Mouse (Mus musculus) liver, adult 2 months (tissue): ENCODE data around the gene Wnt4. TPM values are rescaled to one million over a fixed set of nuclear protein-coding genes. Genes with fewer than 3 reads are reported as not detected.

Experiments used
- DNase-seq: peaks from one replicate; pipeline ENCODE4 v3.0.0-alpha.2; 2011; ENCODE audit warnings: low read depth, low spot score; ENCODE audit errors: extremely low read depth
- H3K27ac ChIP-seq: fragments of 200-500 bp; replicated peaks from 2 replicates; pipeline ENCODE4 v1.5.1; 2012; ENCODE audit warnings: low read depth, mild to moderate bottlenecking, control low read depth, inconsistent platforms, low read length; ENCODE audit not compliant: insufficient read depth
- H3K27me3 ChIP-seq: fragments of 200-500 bp; 2 replicates; pipeline ENCODE4 v1.6.1; 2012; ENCODE audit warnings: mild to moderate bottlenecking, moderate library complexity, low read length, inconsistent platforms; ENCODE audit not compliant: control insufficient read depth, insufficient read depth
- H3K36me3 ChIP-seq: fragments of 200-500 bp; 2 replicates; pipeline ENCODE4 v1.6.1; 2012; ENCODE audit warnings: low read length, inconsistent platforms; ENCODE audit not compliant: control insufficient read depth, insufficient read depth
- H3K4me1 ChIP-seq: fragments of 200-500 bp; 2 replicates; pipeline ENCODE4 v1.6.1; 2011; ENCODE audit warnings: low read length; ENCODE audit not compliant: control insufficient read depth, insufficient read depth
- H3K4me3 ChIP-seq: fragments of 200-500 bp; 2 replicates; pipeline ENCODE4 v1.5.1; 2011; ENCODE audit warnings: low read depth, mild to moderate bottlenecking, control low read depth, low read length, moderate library complexity; ENCODE audit not compliant: insufficient read depth
- H3K79me2 ChIP-seq: fragments of 200-500 bp; 2 replicates; pipeline ENCODE4 v1.6.1; 2012; ENCODE audit warnings: inconsistent platforms, mild to moderate bottlenecking, low read length, moderate library complexity; ENCODE audit not compliant: control insufficient read depth, insufficient read depth
- H3K9ac ChIP-seq: fragments of 200-500 bp; 2 replicates; pipeline ENCODE4 v1.6.1; 2012; ENCODE audit warnings: low read depth, mild to moderate bottlenecking, control low read depth, inconsistent platforms, low read length
- CTCF ChIP-seq: fragments of 200-500 bp; IDR thresholded peaks from 2 replicates; pipeline ENCODE4 v1.5.1; 2011; ENCODE audit warnings: low read depth, low read length, control low read depth
- POLR2A ChIP-seq: fragments of 200-500 bp; IDR thresholded peaks from 2 replicates; pipeline ENCODE4 v1.6.1; 2011; ENCODE audit warnings: low read length, control low read depth; ENCODE audit not compliant: insufficient read depth; ENCODE audit errors: extremely low read depth
- WGBS: fragments of 180-500 bp; shearing (Covaris S2); methylation state at CpG from one replicate; pipeline ENCODE4 v1.1.7; 2018; 5-methylcytosine and 5-hydroxymethylcytosine counted together
- polyA plus RNA-seq: library from polyadenylated mRNA; depleted of rRNA; stranded (reverse); fragments of >200 nt; gene quantifications from 2 replicates; pipeline ENCODE4 v1.2.3, GENCODE M21; 2012; rRNA removed
- total RNA-seq: library from RNA; depleted of rRNA; stranded (reverse); fragments of >200 nt; gene quantifications from 2 replicates; pipeline ENCODE4 v1.2.3, GENCODE M21; 2014; rRNA removed

Gene Wnt4
- total RNA-seq (0.40 and 0.46 TPM in 2 replicates), polyA plus RNA-seq (0.80 and 1.4 TPM in 2 replicates)

DNA sequence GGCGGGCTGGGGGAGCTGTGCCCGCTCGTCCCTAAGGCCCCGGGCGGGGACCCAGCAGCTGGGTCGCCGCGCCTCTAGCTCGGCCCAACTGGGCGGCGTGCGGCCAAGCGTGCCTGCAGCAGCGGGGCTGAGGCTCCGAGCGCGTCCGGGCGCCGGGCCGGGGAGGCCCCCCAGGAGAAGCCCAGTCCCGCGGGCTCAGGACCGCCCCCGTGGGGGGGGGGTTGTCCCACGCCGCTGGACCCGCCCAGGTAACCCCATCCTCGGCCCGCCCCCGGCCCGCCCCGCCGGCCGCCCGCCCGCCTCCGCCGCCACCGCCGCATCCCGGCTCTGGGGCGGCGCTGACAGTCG is at the start of gene Wnt4:
Gene Wnt4 (plus strand): TSS at position 324 of the 348 bp plus-strand sequence.
- Histone ChIP-seq H3K79me2 (no peaks in the 10 kb centered on the region), H3K4me3 (peak within 1 kb of the TSS; percentile 46; the same call in 1 of the 2 replicates), H3K4me1 (no peaks in the 10 kb centered on the region), H3K27me3 (peaks cover 14% of the 10 kb centered on the region), H3K36me3 (no peaks in the 10 kb centered on the region), H3K9ac (peak within 1 kb of the TSS; percentile 56), H3K27ac (no peak within 1 kb of the TSS)
- TF ChIP-seq CTCF: no peak
- 6% methylated on average over 44 of the region's 45 CpGs for WGBS
- no peak for DNase-seq

DNA sequence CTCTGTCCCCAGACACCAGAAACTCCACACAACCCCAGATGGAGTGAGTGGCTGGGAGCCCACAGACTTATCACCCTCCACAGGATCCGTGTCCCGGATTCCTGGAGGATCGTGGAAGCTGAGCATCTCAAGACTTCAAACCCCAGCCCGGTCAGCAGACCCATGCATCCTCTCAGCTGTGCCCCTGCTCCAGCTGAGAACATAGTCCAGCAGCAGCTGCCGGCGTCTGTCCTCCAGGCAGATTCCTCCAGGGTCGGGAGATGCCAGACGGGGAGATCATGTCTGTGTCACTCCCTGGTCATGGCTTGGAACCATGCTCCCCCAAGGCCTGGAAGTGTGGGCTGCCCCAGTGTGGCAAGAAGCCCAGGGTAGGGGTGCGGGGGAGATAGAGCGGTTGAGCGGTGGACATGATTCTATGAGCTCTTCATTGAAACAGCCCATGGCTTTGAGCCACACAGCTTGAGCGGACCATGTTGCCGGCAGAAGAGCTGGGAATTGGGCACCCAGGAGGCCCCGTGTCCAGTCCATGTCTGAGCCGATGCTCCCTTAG is 48.6 kb upstream of the Wnt4 start:
- Histone ChIP-seq H3K36me3 (no peaks in the 10 kb centered on the region), H3K79me2 (no peaks in the 10 kb centered on the region), H3K9ac (no peak overlapping the region), H3K4me3 (no peak overlapping the region), H3K27me3 (peaks cover 3% of the 10 kb centered on the region; the same call in 1 of the 2 replicates), H3K27ac (0 out of 2 replicates have a peak overlapping the region, but pooled peaks have one; percentile 5), H3K4me1 (peaks cover 5% of the 10 kb centered on the region; the same call in 1 of the 2 replicates)
- no peak for TF ChIP-seq POLR2A
- TF ChIP-seq CTCF: no peak
- DNase-seq: no peak
- 87% methylated on average over 15 of the region's 15 CpGs for WGBS

DNA sequence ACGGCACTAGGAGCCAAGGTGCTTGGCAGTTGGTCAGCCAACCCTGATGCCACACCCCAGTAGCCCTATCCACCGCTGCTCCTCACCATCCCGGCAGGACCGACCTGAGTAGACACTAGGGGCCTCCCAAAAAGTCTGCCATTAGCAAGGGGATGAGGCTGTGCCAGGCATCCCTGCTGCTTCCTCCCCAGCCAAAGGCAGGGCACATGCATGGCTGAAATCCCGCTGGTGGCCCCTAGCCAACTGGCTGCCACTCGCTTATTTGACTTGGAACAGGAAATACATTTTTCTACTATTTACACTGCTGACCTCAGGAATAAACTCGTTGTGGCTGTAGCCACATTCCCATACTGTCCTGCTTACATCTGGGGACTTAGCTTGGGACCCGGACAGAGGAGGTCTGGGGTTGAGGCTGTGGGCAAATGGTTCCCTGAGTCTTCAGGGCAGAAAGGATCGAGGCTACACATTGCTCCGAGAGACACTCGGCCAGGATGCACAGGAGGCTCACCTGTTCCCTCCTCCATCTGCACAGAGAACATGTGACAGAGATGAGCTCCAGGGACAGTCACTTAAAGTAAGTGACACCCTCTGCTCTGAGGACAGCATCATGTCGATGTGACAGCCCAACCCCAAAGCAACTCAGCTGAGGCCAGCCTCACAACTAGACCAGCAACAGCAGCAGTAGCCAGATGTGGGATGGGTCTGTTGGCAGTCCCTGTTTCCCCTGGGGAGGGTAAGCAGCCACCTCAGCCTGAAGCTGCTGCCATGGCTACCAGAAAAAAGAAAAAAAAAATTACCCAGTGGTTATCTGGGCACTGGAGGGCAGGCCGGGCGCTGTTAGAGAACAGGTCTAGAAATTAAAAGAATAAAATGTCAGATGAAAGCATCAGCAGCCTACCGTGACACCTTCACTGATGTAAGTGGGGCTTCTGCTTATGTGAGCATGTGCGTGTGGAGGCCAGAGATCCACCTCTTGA is 45.5 kb upstream of the Wnt4 start:
- no peak overlapping the region for H3K4me3 ChIP-seq
- no peaks in the 10 kb centered on the region for H3K36me3 ChIP-seq
- TF ChIP-seq CTCF (no peak), POLR2A (no peak)
- H3K27me3 ChIP-seq: no peaks in the 10 kb centered on the region
- peak; percentile 85 for DNase-seq
- H3K27ac ChIP-seq: 0 out of 2 replicates have a peak overlapping the region, but pooled peaks have one; percentile 1
- H3K79me2 ChIP-seq: no peaks in the 10 kb centered on the region
- peaks cover 5% of the 10 kb centered on the region; the same call in 1 of the 2 replicates for H3K4me1 ChIP-seq
- H3K9ac ChIP-seq: no peak overlapping the region
- WGBS: 34% methylated on average over 16 of the region's 16 CpGs

DNA sequence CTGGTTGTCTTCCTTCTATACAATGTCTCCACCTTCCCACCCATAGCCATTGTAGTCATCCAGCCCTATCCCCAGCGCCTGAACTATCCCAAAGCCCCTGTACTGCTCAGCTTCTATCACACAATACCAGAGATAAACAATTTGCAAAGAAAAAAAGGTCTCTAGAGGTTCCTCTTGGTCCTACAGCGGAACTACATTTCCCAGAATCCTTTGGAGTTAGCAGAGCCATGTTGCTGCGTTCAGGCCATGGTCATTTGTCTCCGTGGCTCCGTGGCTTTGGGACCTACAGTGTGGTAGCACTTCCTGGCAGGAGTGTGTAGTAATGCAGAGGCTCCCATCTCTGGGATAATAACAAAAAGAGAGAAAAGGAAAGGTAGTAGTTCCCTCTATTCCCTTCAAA is 43.7 kb upstream of the Wnt4 start:
- no peak overlapping the region for H3K27ac ChIP-seq
- TF ChIP-seq CTCF (no peak), POLR2A (no peak)
- no peak overlapping the region for H3K9ac ChIP-seq
- no peaks in the 10 kb centered on the region for H3K36me3 ChIP-seq
- no peaks in the 10 kb centered on the region for H3K27me3 ChIP-seq
- H3K4me1 ChIP-seq: peaks cover 5% of the 10 kb centered on the region; the same call in 1 of the 2 replicates
- WGBS: 75% methylated on average over 5 of the region's 5 CpGs
- no peak overlapping the region for H3K4me3 ChIP-seq
- no peak for DNase-seq
- no peaks in the 10 kb centered on the region for H3K79me2 ChIP-seq

DNA sequence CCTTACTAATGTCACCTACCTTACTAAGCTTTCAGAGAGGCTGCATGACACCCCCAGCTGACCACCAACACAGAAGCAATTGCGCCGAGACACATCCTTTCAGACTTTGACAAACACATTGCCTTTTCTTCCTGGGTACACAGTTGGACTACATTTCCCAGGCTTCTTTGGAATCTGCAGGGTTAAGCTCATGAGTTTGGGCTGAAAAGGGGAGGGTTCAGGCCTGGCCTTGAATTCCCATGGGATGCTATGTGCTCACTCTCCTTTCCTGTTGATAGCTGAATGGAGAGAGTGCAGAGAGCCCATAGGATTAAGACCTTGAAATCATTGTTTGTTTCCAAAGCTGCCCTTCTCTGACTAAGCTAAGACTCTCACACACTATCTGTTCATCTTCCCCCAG is 42.8 kb upstream of the Wnt4 start:
- 94% methylated on average over 2 of the region's 2 CpGs for WGBS
- no peaks in the 10 kb centered on the region for H3K79me2 ChIP-seq
- no peak for DNase-seq
- no peak overlapping the region for H3K4me3 ChIP-seq
- no peak for TF ChIP-seq CTCF
- TF ChIP-seq POLR2A: no peak
- H3K4me1 ChIP-seq: peaks cover 5% of the 10 kb centered on the region; the same call in 1 of the 2 replicates
- H3K9ac ChIP-seq: no peak overlapping the region
- no peaks in the 10 kb centered on the region for H3K36me3 ChIP-seq
- H3K27me3 ChIP-seq: no peaks in the 10 kb centered on the region
- no peak overlapping the region for H3K27ac ChIP-seq

DNA sequence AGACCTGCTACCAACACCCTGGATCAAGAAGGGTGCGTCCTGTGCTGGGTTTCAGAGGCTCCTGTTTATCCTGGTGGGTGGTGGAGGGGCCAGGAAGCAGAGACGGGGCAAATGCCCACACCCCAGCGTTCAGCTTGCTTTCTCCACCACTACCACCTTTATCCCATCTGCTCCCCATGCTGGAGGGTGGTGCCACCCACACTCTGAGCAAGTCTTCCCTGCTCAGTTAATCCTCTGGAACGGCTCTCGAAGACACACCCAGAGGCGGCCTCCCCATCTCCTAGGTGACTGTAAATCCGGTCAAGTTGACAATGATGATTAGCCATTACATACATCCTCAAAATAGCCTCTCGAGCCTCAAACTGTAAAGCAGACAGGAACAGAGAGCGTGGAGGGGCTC is 41.9 kb upstream of the Wnt4 start:
- H3K4me1 ChIP-seq: peaks cover 5% of the 10 kb centered on the region; the same call in 1 of the 2 replicates
- no peaks in the 10 kb centered on the region for H3K27me3 ChIP-seq
- H3K9ac ChIP-seq: no peak overlapping the region
- WGBS: 86% methylated on average over 9 of the region's 9 CpGs
- no peaks in the 10 kb centered on the region for H3K36me3 ChIP-seq
- no peaks in the 10 kb centered on the region for H3K79me2 ChIP-seq
- no peak overlapping the region for H3K27ac ChIP-seq
- H3K4me3 ChIP-seq: no peak overlapping the region
- no peak for DNase-seq
- TF ChIP-seq POLR2A (no peak), CTCF (no peak)
